Mouse (Mus musculus) megakaryocyte, adult 5-6 weeks (primary cell): Measurements from ENCODE around the gene Ocln. TPM values are rescaled to one million over a fixed set of nuclear protein-coding genes. Genes with fewer than 3 reads are reported as not detected.
"Not testable (repeated sequence)": the region's sequence is repeated elsewhere in the genome, so short reads cannot be mapped to it uniquely, and the experiment has no call there.

Experiments
- ATAC-seq: 2 replicates; pipeline ENCODE4 v1.8.0; 2016; ENCODE audit warnings: mild to moderate bottlenecking, inconsistent platforms; ENCODE audit not compliant: poor library complexity, severe bottlenecking
- total RNA-seq, 2 experiments: library from RNA; stranded (forward) in 1 of 2; stranded (reverse) in 1 of 2; fragments of 153-499, 151-499 nt in 1 of 2; fragments of 221-1000, 200-1000 nt in 1 of 2; gene quantifications; 2 replicates each; pipeline versions ENCODE4 v1.2.3 to v1.2.4; 2015 to 2017

Gene Ocln
- total RNA-seq, 2 experiments from 2014 or later: not detected

GRCm38 (mm10) chr13:100494370-100494769 lies 58.1 kb downstream of the Ocln start:
- ATAC-seq: not testable (repeated sequence)

- 0 out of 2 replicates have a peak, but pooled peaks have one; percentile 22 for ATAC-seq
These were observed 59.2 kb downstream of the Ocln start for GRCm38 (mm10) chr13:100493313-100493712.

- ATAC-seq: peak; percentile 94
These were observed 60.3 kb downstream of the Ocln start, which contains the start of gene Gtf2h2 for GRCm38 (mm10) chr13:100492061-100492787. TSS of gene Gtf2h2 (minus strand) at chr13:100492579.

GRCm38 (mm10) chr13:100491623-100492022 lies 60.9 kb downstream of the Ocln start:
- ATAC-seq: no peak

GRCm38 (mm10) chr13:100490424-100490823 lies 62.1 kb downstream of the Ocln start:
- ATAC-seq: no peak

GRCm38 (mm10) chr13:100483610-100484009 lies 68.9 kb downstream of the Ocln start:
- ATAC-seq: no peak

GRCm38 (mm10) chr13:100463527-100464222 lies 88.8 kb downstream of the Ocln start:
- ATAC-seq: no peak

- ATAC-seq: no peak
These were observed 91.2 kb downstream of the Ocln start for GRCm38 (mm10) chr13:100461336-100461735.

- peak; percentile 69 for ATAC-seq
These were observed 99.9 kb downstream of the Ocln start, which contains the start of gene Naip1 for GRCm38 (mm10) chr13:100452415-100453127. TSS of gene Naip1 (minus strand) at chr13:100452869.

- peak; percentile 87 for ATAC-seq
These were observed 103.0 kb downstream of the Ocln start for GRCm38 (mm10) chr13:100449495-100449894.

Other genes starting within 250 kb of the Ocln start
- gene Naip6, start 235.0 kb downstream of the Ocln start, total RNA-seq (2015): 48.3 and 51.1 TPM in 2 replicates
- 31.5 and 34.7 TPM in 2 replicates for gene Naip6, start 235.0 kb downstream of the Ocln start, total RNA-seq (2017)
- gene Naip1, start 99.8 kb downstream of the Ocln start, total RNA-seq (2015): 0.23 and 1.8 TPM in 2 replicates
- gene Naip1, start 99.8 kb downstream of the Ocln start, total RNA-seq (2017): 1.5 and 2.3 TPM in 2 replicates
- gene Gtf2h2, start 60.1 kb downstream of the Ocln start, total RNA-seq (2015): 36.7 and 48.1 TPM in 2 replicates
- gene Gtf2h2, start 60.1 kb downstream of the Ocln start, total RNA-seq (2017): 43.0 and 43.7 TPM in 2 replicates
- gene Marveld2, start 64.3 kb upstream of the Ocln start, total RNA-seq (2015): 0.07 and 0.16 TPM in 2 replicates
- 0.40 and 0.53 TPM in 2 replicates for gene Marveld2, start 64.3 kb upstream of the Ocln start, total RNA-seq (2017)
- 189 and 230 TPM in 2 replicates for gene Ak6, start 98.3 kb upstream of the Ocln start, total RNA-seq (2015)
- gene Ak6, start 98.3 kb upstream of the Ocln start, total RNA-seq (2017): 153 and 173 TPM in 2 replicates
- gene Rad17, start 98.3 kb upstream of the Ocln start, total RNA-seq (2015): 25.6 and 28.7 TPM in 2 replicates
- gene Rad17, start 98.3 kb upstream of the Ocln start, total RNA-seq (2017): 29.7 and 35.3 TPM in 2 replicates
- gene Taf9, start 98.9 kb upstream of the Ocln start, total RNA-seq (2015): 21.9 and 28.0 TPM in 2 replicates
- gene Taf9, start 98.9 kb upstream of the Ocln start, total RNA-seq (2017): 14.4 and 26.5 TPM in 2 replicates
- 36.8 and 39.3 TPM in 2 replicates for gene Ccdc125, start 117.0 kb upstream of the Ocln start, total RNA-seq (2015)
- 65.1 and 70.7 TPM in 2 replicates for gene Ccdc125, start 117.0 kb upstream of the Ocln start, total RNA-seq (2017)
- gene Cdk7, start 178.2 kb upstream of the Ocln start, total RNA-seq (2015): 26.1 and 27.2 TPM in 2 replicates
- 22.2 and 22.6 TPM in 2 replicates for gene Cdk7, start 178.2 kb upstream of the Ocln start, total RNA-seq (2017)
- 53.2 and 56.6 TPM in 2 replicates for gene Mrps36, start 191.9 kb upstream of the Ocln start, total RNA-seq (2015)
- gene Mrps36, start 191.9 kb upstream of the Ocln start, total RNA-seq (2017): 47.2 and 52.2 TPM in 2 replicates
- 36.9 and 44.5 TPM in 2 replicates for gene Cenph, start 223.2 kb upstream of the Ocln start, total RNA-seq (2015)
- 31.4 and 39.6 TPM in 2 replicates for gene Cenph, start 223.2 kb upstream of the Ocln start, total RNA-seq (2017)
- 133 and 142 TPM in 2 replicates for gene Ccnb1, start 233.9 kb upstream of the Ocln start, total RNA-seq (2015)
- gene Ccnb1, start 233.9 kb upstream of the Ocln start, total RNA-seq (2017): 188 and 197 TPM in 2 replicates